Mouse (Mus musculus): ENCODE measurements at regions not wholly inside any gene's neighbourhood (a gene's known extent, or its start where the extent isn't known, plus 50 kb on each side); places are given as distances from the start of the nearest gene placed in this dataset.
"Not testable (repeated sequence)": the region's sequence is repeated elsewhere in the genome, so short reads cannot be mapped to it uniquely, and the experiment has no call there.

- intact Hi-C loops (cut with DNase I) = no loop called here
- DNase-seq (ENCODE audit: low spot score in 2 of 2) = no peak
These were observed 632.4 kb upstream of the Ptbp2 start for GRCm38 (mm10) chr3:120416634-120417033.

- intact Hi-C loops (cut with DNase I) = no loop called here
These were observed 591.5 kb upstream of the Ptbp2 start for GRCm38 (mm10) chr3:120375688-120376289.

DNA sequence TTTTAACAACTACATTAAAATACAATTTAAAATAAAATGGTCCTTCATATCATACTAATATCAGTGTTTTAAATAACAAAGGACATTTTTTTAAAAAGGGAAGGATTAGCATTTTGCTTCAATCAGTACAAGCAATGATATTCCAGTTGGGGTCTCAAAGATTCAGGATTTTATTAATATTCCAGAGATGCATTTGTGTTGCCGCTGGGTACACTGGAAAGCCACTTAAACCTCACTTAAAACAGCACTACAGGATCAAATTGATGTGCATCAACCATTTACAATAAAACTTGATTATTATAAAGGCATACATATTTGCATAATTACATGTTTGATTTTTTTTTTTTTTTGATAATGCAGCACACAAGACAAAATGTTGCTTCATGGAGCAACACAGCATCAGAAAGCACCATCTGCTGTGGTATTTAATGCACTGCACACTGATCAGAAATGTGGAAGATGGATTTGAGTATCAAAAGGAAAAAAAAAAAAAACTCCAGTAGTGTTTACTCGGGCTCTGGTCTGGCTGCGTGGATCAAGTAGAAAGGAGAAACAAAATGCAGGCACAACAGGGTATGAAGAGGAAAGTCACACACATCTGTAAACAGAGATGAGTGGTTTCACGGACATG lies 558.6 kb upstream of the Ptbp2 start:
- DNase-seq (ENCODE audit: low spot score in 2 of 2) = no peak
- intact Hi-C loops (cut with DNase I) = no loop called here

More at GRCm38 (mm10) chr3:120375688-120376289, 591.5 kb upstream of the Ptbp2 start:
- DNase-seq (ENCODE audit: low spot score in 2 of 2) = no peak

GRCm38 (mm10) chr3:120341882-120342281 lies 557.6 kb upstream of the Ptbp2 start:
- intact Hi-C loops (cut with DNase I) = no loop called here
- DNase-seq (ENCODE audit: low spot score in 2 of 2) = no peak

GRCm38 (mm10) chr3:120335843-120336585 lies 551.7 kb upstream of the Ptbp2 start:
- intact Hi-C loops (cut with DNase I) = no loop called here
- DNase-seq (ENCODE audit: low spot score in 2 of 2) = no peak

DNA sequence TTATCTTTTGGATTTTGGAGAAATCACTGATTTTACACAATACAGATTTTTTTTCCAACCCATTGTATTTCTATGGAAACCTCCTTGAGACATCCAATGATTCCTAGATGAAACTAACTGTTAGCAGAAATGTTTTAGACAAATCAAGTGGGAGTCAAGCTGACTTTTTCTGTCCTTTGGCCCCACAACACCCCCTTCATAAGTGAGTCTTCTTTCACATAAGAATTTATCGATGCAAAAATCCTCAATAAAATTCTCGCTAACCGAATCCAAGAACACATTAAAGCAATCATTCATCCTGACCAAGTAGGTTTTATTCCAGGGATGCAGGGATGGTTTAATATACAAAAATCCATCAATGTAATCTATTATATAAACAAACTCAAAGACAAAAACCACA lies 522.8 kb upstream of the Ptbp2 start:
- intact Hi-C loops (cut with DNase I); DNase-seq (ENCODE audit: low spot score in 2 of 2): not testable (repeated sequence)

DNA sequence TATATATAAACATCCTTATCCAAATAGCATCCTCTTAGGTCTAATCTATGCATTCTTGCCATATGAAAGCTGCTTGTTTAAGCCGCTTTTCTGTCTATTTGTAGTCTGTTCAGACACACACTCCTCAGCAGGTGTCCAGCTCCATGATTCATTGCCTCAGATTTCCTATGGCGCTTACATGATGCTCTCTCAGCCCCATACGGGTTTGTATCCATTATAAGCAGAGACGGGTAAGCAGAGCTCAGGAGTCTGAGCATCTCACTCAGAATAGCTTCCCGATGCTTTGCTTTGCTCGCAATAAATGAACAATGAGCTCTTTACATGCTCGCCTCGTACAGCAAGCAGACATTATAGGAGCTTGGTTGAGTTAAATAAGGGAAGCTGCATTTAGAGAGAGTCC lies 521.3 kb upstream of the Ptbp2 start:
- no peak for DNase-seq (ENCODE audit: low spot score in 2 of 2)
- intact Hi-C loops (cut with DNase I) = no loop called here

All from left cerebral cortex, postnatal 36 days (tissue).